ENCODE assay signal across 8 mouse cellular contexts in genomic region chr4:133129391-133129790, GRCm38 (mm10). TPM values are rescaled to one million over a fixed set of nuclear protein-coding genes. Genes with fewer than 3 reads are reported as not detected.
DNase-seq lines count a peak whose midpoint lies in the region; ATAC-seq and TF ChIP-seq lines count a peak whose summit lies in the region.

No protein-coding gene starts in this region.

- no peak for ATAC-seq in G1E (ENCODE audit: extremely low read depth, insufficient number of reproducible peaks, low FRiP score, poor library complexity, severe bottlenecking)
- ATAC-seq in heart, embryonic 14.5 days (ENCODE audit: insufficient number of reproducible peaks, insufficient read depth, low FRiP score, low read depth) = no peak
- ATAC-seq in liver, postnatal 0 days = no peak

- H3K4me1 ChIP-seq in heart, adult 2 months (ENCODE audit: control insufficient read depth, insufficient read depth, low read length) = peaks cover 9% of the 10 kb centered on the region
- H3K4me1 ChIP-seq in G1E (ENCODE audit: insufficient read depth, low read depth, low read length) = peaks cover 33% of the 10 kb centered on the region
- H3K4me1 ChIP-seq in heart, embryonic 14.5 days (ENCODE audit: control insufficient read depth in 2 of 2, insufficient read depth in 2 of 2, low read length in 2 of 2) = peaks cover 8 to 12% of the 10 kb centered on the region in 2 experiments; a peak in 3 of 4 replicates
- peaks cover 16% of the 10 kb centered on the region for H3K4me1 ChIP-seq in liver, postnatal 0 days (ENCODE audit: insufficient read depth)

- TF ChIP-seq CTCF in heart, adult 2 months (IDR thresholded peaks at IDR 0.05) = no peak
- no peak for TF ChIP-seq CTCF in G1E (IDR thresholded peaks at IDR 0.05; ENCODE audit: low read depth, low read length)
- TF ChIP-seq CTCF in liver, postnatal 0 days (IDR thresholded peaks at IDR 0.05; ENCODE audit: low read depth) = no peak

- DNase-seq in heart, adult 2 months = peak; percentile 53 to 59
- no peak for DNase-seq in heart, adult 8-10 months (ENCODE audit: low spot score)
- DNase-seq in G1E (ENCODE audit: low spot score) = no peak
- no peak for DNase-seq in liver, postnatal 0 days
- peak; percentile 63 to 66 for DNase-seq in thymus, postnatal 36 days
- no peak for DNase-seq in layer of hippocampus, postnatal 25 days (ENCODE audit: extremely low spot score in 1 of 2, low spot score in 1 of 2)
- DNase-seq in layer of hippocampus, adult 11-12 months (ENCODE audit: low spot score) = no peak

- peaks cover 4% of the 10 kb centered on the region for H3K79me2 ChIP-seq in heart, adult 2 months (replicated peaks; ENCODE audit: control insufficient read depth, insufficient read depth, low read length)

- TF ChIP-seq POLR2A in heart, adult 2 months (IDR thresholded peaks at IDR 0.05; ENCODE audit: insufficient read depth, low read depth, low read length) = no peak

- intact Hi-C loops in heart, adult 2 months (cut with DNase I) = no loop called here

- H3K4me3 ChIP-seq in heart, adult 2 months = peak overlapping the region; percentile 99
- H3K4me3 ChIP-seq in G1E (ENCODE audit: low read depth, low read length) = peak overlapping the region; percentile 98
- H3K4me3 ChIP-seq in heart, embryonic 14.5 days (ENCODE audit: control insufficient read depth in 1 of 2, insufficient read depth in 1 of 2, low read depth in 1 of 2, low read length in 2 of 2) = peak overlapping the region; percentile 69 to 93
- peak overlapping the region; percentile 94 for H3K4me3 ChIP-seq in liver, postnatal 0 days (ENCODE audit: low read depth, low read length)

- no peaks in the 10 kb centered on the region for H3K27me3 ChIP-seq in heart, adult 2 months (ENCODE audit: control insufficient read depth, insufficient read depth, low read length)
- no peaks in the 10 kb centered on the region for H3K27me3 ChIP-seq in G1E (ENCODE audit: insufficient read depth, low read length)
- no peaks in the 10 kb centered on the region for H3K27me3 ChIP-seq in heart, embryonic 14.5 days (ENCODE audit: control insufficient read depth, insufficient read depth, low read length)
- no peaks in the 10 kb centered on the region for H3K27me3 ChIP-seq in liver, postnatal 0 days (ENCODE audit: insufficient read depth, low read length)

- WGBS in heart, adult 2 months = 36% methylated on average over 11 of the region's 11 CpGs
- WGBS in heart, embryonic 14.5 days = 55% methylated on average over 11 of the region's 11 CpGs
- WGBS in liver, postnatal 0 days (ENCODE audit: insufficient replicate concordance) = 48% methylated on average over 11 of the region's 11 CpGs

- peak overlapping the region; percentile 99 for H3K27ac ChIP-seq in heart, adult 2 months
- peak overlapping the region; percentile 43 to 86 for H3K27ac ChIP-seq in heart, embryonic 14.5 days (replicated peaks in 1 of 2; ENCODE audit: control insufficient read depth in 1 of 2, insufficient read depth in 1 of 2, low read depth in 2 of 2, low read length in 2 of 2)
- peak overlapping the region; percentile 93 for H3K27ac ChIP-seq in liver, postnatal 0 days (ENCODE audit: low read depth)

- peak overlapping the region; percentile 51 for H3K9ac ChIP-seq in heart, adult 2 months (ENCODE audit: low read depth, low read length)
- peak overlapping the region; percentile 75 for H3K9ac ChIP-seq in heart, embryonic 14.5 days (ENCODE audit: low read length)
- H3K9ac ChIP-seq in liver, postnatal 0 days (replicated peaks) = peak overlapping the region; percentile 58

- H3K4me2 ChIP-seq in heart, embryonic 14.5 days (ENCODE audit: low read length) = peak overlapping the region; percentile 73
- peak overlapping the region; percentile 74 for H3K4me2 ChIP-seq in liver, postnatal 0 days (ENCODE audit: low read depth, low read length)

- peaks cover under 1% of the 10 kb centered on the region; the same call in 1 of the 2 replicates for H3K9me3 ChIP-seq in G1E (replicated peaks)
- H3K9me3 ChIP-seq in heart, embryonic 14.5 days (ENCODE audit: control insufficient read depth, low read length) = peaks cover 1% of the 10 kb centered on the region; the same call in 1 of the 2 replicates
- peaks cover 1% of the 10 kb centered on the region; the same call in 1 of the 2 replicates for H3K9me3 ChIP-seq in liver, postnatal 0 days (ENCODE audit: low read length)

- peaks cover 9% of the 10 kb centered on the region; the same call in 1 of the 2 replicates for H3K36me3 ChIP-seq in heart, adult 2 months (ENCODE audit: control insufficient read depth, insufficient read depth, low read length)
- peaks cover 2% of the 10 kb centered on the region for H3K36me3 ChIP-seq in G1E (replicated peaks)
- H3K36me3 ChIP-seq in heart, embryonic 14.5 days (ENCODE audit: control insufficient read depth, insufficient read depth, low read length) = no peaks in the 10 kb centered on the region
- H3K36me3 ChIP-seq in liver, postnatal 0 days (replicated peaks; ENCODE audit: insufficient read depth, low read length) = peaks cover 5% of the 10 kb centered on the region; the same call in 1 of the 2 replicates

- TF ChIP-seq EP300 in heart, adult 2 months (IDR thresholded peaks at IDR 0.05; ENCODE audit: insufficient read depth, low read depth, low read length) = no peak
- no peak for TF ChIP-seq EP300 in liver, postnatal 0 days (IDR thresholded peaks at IDR 0.05; ENCODE audit: low read depth)

RNA-seq across cellular contexts. Expression of gene Wasf2, which starts 0.9 kb away (rescaled TPM):
- total RNA-seq in heart, adult 2 months (2021) = 10 to 100 TPM; 77.5 to 83.8 TPM
- polyA plus RNA-seq in heart, adult 2 months (2012; rRNA removed) = 34.6 and 39.7 TPM in 2 replicates
- total RNA-seq in heart, adult 8-10 months (2022) = 10 to 100 TPM; 64.1 to 87.2 (median 71.5) TPM
- total RNA-seq in G1E (2014; fragmentation: Nextera tagmentation) (127 and 152 TPM in 2 replicates), G1E (2017) (8.2 and 12.1 TPM in 2 replicates)
- polyA plus RNA-seq in G1E (2012) = 54.9 and 58.3 TPM in 2 replicates
- polyA plus RNA-seq in heart, embryonic 14.5 days (2014; fragmentation: Nextera tagmentation; extraction: Ambion mirVana) = 50.7 and 68.6 TPM in 2 replicates
- polyA plus RNA-seq in liver, postnatal 0 days (2015; fragmentation: Nextera tagmentation; extraction: Ambion mirVana) = 35.8 and 43.1 TPM in 2 replicates
- 10 to 100 TPM; 28.9 to 32.8 TPM for total RNA-seq in layer of hippocampus, postnatal 25 days (2021)

Comparison
In these comparisons a context has a peak if more than half of its experiments do, and no peak if none do; other contexts are left out.
1. DNase-seq: peak in heart, adult 2 months (2 of 2) and thymus, postnatal 36 days (2 of 2); none in heart, adult 8-10 months (single experiment), G1E (single experiment), liver, postnatal 0 days (single experiment), layer of hippocampus, postnatal 25 days (0 of 2) and layer of hippocampus, adult 11-12 months (single experiment).
2. Peak in every context shown above with its lines, with median percentiles within 50 percentile points of each other: H3K27ac ChIP-seq, H3K4me3 ChIP-seq and H3K9ac ChIP-seq.